Mouse (Mus musculus) thymus, adult 2 months (tissue): ENCODE data around the gene Trnp1.

Experiments
- CTCF ChIP-seq: fragments of 200-500 bp; IDR thresholded peaks from 2 replicates; pipeline ENCODE4 v1.5.1; 2012; ENCODE audit warnings: mild to moderate bottlenecking, control low read depth, low read length, moderate library complexity, borderline replicate concordance; ENCODE audit not compliant: control insufficient read depth, poor library complexity, insufficient read depth; ENCODE audit errors: extremely low read depth
- POLR2A ChIP-seq: fragments of 200-500 bp; IDR thresholded peaks from 2 replicates; pipeline ENCODE4 v1.6.1; 2012; ENCODE audit warnings: mild to moderate bottlenecking, low read length, control low read depth, moderate library complexity; ENCODE audit not compliant: control insufficient read depth, poor library complexity, insufficient read depth; ENCODE audit errors: extremely low read depth

DNA sequence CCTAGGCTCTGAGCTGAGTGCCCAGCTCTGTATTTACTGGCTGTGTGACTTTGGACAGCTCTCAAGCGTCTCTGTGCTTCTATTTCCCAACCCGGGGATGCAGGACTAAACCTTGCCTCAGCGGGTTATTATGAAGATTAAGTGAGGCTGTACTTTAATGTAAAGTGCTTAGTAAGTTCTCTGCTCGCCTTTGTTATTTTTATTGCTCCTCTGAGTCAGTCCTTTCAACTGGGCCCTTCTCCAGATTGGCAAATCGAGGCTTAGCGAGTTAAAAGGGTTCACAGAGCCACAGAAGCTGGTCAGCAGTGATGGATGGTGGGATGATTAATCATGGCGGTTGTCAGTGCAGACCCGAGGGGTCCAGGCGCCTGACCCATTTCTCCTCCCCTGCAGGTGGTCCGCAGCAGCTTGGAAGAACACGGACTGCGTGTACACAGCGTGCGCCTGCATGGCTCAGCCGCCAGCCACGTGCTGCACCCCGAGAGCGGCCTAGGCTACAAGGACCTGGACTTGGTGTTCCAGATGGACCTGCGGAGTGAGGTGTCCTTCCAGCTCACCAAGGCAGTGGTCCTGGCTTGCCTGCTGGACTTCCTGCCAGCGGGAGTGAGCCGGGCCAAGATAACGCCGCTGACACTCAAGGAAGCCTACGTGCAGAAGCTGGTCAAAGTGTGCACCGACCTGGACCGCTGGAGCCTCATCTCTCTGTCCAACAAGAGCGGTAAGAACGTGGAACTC, 12.5 kb downstream of the Trnp1 start:
- no peak for TF ChIP-seq POLR2A
- TF ChIP-seq CTCF, result no peak
